Mouse (Mus musculus): Measurements from ENCODE around the gene Srsf4.

- TF ChIP-seq POLR2A (IDR thresholded peaks at IDR 0.05; ENCODE audit: low read depth, low read length) (no peak), HCFC1 (IDR thresholded peaks at IDR 0.05; ENCODE audit: low read depth, low read length) (no peak), EP300 (IDR thresholded peaks at IDR 0.05; ENCODE audit: low read length) (no peak), ZMIZ1 (IDR thresholded peaks at IDR 0.05; ENCODE audit: low read depth, low read length) (no peak), USF2 (conservative IDR thresholded peaks at IDR 0.05; ENCODE audit: low read depth, low read length) (no peak), MAZ (IDR thresholded peaks at IDR 0.05; ENCODE audit: low read depth, low read length) (no peak), GABPA (IDR thresholded peaks at IDR 0.05; ENCODE audit: insufficient replicate concordance, low read depth, low read length) (no peak), TBP (conservative IDR thresholded peaks at IDR 0.05; ENCODE audit: low read depth, low read length) (no peak), USF1 (IDR thresholded peaks at IDR 0.05; ENCODE audit: low read depth, low read length) (no peak), MAFK (IDR thresholded peaks at IDR 0.05; ENCODE audit: insufficient replicate concordance, low read length) (no peak)
These were observed 6.3 kb downstream of the Srsf4 start for GRCm38 (mm10) chr4:131879692-131880091.
